Mouse (Mus musculus): ENCODE data around the gene Iqsec2. TPM values are rescaled to one million over a fixed set of nuclear protein-coding genes. Genes with fewer than 3 reads are reported as not detected.

The Iqsec2 gene
- polyA plus RNA-seq, 1 experiment from 2014 or later: 0.60 TPM

Other genes starting within 250 kb of the Iqsec2 start
- 99.5 and 102 TPM in 2 replicates for gene Hsd17b10, start 142.4 kb upstream of the Iqsec2 start, polyA plus RNA-seq (2015; fragmentation: Nextera tagmentation; extraction: Ambion mirVana)
- gene Ribc1, start 128.0 kb upstream of the Iqsec2 start, polyA plus RNA-seq (2015; fragmentation: Nextera tagmentation; extraction: Ambion mirVana): 2.3 and 3.2 TPM in 2 replicates
- gene Smc1a, start 127.8 kb upstream of the Iqsec2 start, polyA plus RNA-seq (2015; fragmentation: Nextera tagmentation; extraction: Ambion mirVana): 62.1 and 74.8 TPM in 2 replicates
- 18.2 and 25.7 TPM in 2 replicates for gene Kdm5c, start 88.8 kb downstream of the Iqsec2 start, polyA plus RNA-seq (2015; fragmentation: Nextera tagmentation; extraction: Ambion mirVana)
- gene Kantr, start 183.2 kb downstream of the Iqsec2 start, polyA plus RNA-seq (2015; fragmentation: Nextera tagmentation; extraction: Ambion mirVana): 2.5 and 2.9 TPM in 2 replicates
- 6.1 and 7.4 TPM in 2 replicates for gene Tspyl2, start 198.2 kb downstream of the Iqsec2 start, polyA plus RNA-seq (2015; fragmentation: Nextera tagmentation; extraction: Ambion mirVana)
- gene Gpr173, start 224.4 kb downstream of the Iqsec2 start, polyA plus RNA-seq (2015; fragmentation: Nextera tagmentation; extraction: Ambion mirVana): 0.17 and 0.24 TPM in 2 replicates

Data from liver, embryonic 13.5 days (tissue).